Mouse (Mus musculus) cerebellum, postnatal 10 days (tissue): ENCODE measurements at regions not wholly inside any gene's neighbourhood (a gene's known extent, or its start where the extent isn't known, plus 50 kb on each side); places are given as distances from the start of the nearest gene placed in this dataset.

Source experiments
- DNase-seq, 2 experiments: peaks; one replicate each; pipeline ENCODE4 v3.0.0; 2021; ENCODE audit warnings: mixed read lengths in 2 of 2

GRCm38 (mm10) chr12:58441962-58442361 is 172.9 kb upstream of the Clec14a start:
- DNase-seq: no peak

GRCm38 (mm10) chr12:58440666-58441065 is 171.6 kb upstream of the Clec14a start:
- no peak for DNase-seq

GRCm38 (mm10) chr12:58437031-58437430 is 167.9 kb upstream of the Clec14a start:
- no peak for DNase-seq

GRCm38 (mm10) chr12:58434504-58434903 is 165.4 kb upstream of the Clec14a start:
- DNase-seq: no peak

- no peak for DNase-seq
These were observed 160.8 kb upstream of the Clec14a start for GRCm38 (mm10) chr12:58429929-58430328.

GRCm38 (mm10) chr12:58426758-58427157 is 157.7 kb upstream of the Clec14a start:
- DNase-seq: no peak

GRCm38 (mm10) chr12:58425961-58426360 is 156.9 kb upstream of the Clec14a start:
- DNase-seq: no peak

- DNase-seq: no peak
These were observed 154.5 kb upstream of the Clec14a start for GRCm38 (mm10) chr12:58423581-58423980.

GRCm38 (mm10) chr12:58401904-58402303 is 132.8 kb upstream of the Clec14a start:
- no peak for DNase-seq

GRCm38 (mm10) chr12:58360258-58360657 is 91.2 kb upstream of the Clec14a start:
- DNase-seq: no peak

GRCm38 (mm10) chr12:58334163-58334562 is 65.1 kb upstream of the Clec14a start:
- no peak for DNase-seq

- no peak for DNase-seq
These were observed 60.8 kb upstream of the Clec14a start for GRCm38 (mm10) chr12:58329913-58330312.

GRCm38 (mm10) chr12:58323953-58324352 is 54.9 kb upstream of the Clec14a start:
- DNase-seq: no peak
